Mouse (Mus musculus): ENCODE measurements around the gene Naa60.
A peak's percentile ranks its signal among the peaks of the same experiment; 100 is the strongest.

The Naa60 gene

DNA sequence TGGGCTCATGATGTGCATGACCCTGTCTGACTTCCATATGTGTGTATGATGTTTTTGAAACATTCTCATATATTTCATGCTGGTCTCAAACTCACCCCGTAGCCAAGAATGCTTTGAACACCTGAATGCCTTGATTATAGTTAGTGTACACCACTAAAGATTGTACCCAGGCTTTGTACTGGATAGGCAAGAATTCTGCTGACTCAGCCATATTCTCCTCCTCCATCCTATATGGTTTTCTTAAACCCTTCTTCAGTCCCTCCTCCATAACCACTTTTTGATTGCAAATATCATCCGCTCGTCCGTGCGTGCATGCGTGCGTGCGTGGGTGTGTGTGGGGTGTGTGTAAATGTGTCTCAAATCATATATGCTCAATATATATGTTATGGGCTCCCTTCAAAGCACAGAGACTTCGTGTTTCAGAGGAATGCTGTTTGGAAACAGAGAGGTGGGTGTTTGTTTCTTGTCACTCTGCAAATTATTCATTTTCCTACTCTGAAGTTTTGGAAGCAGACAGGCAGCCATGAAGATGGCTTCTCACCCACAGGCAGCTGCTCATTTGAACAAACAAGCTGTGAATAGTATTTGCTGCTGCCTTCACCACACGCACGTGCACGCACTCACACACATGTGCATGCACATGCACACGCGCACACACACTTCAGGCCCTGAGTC, 19.6 kb downstream of the Naa60 start:
- no peak for DNase-seq

DNA sequence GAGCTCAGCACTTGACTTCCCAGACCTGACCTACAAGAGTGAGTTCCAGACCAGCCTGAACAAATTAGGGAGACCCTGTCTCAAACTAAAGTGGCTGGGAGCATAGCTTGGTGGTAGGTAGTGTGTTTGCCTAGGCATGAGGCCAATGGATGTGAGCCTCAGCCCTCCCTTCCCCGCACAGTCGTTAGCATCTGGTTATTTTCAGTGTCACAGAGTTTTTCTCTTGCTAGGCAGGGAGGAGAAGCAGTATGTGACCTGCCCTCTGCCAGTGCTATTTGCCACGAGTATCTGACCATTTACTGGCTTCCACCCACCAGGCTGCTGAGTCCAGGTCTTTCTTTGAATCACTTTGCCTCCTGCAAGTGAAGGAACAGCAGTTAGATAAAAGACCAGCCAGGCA, 21.6 kb downstream of the Naa60 start:
- no peak for DNase-seq

DNA sequence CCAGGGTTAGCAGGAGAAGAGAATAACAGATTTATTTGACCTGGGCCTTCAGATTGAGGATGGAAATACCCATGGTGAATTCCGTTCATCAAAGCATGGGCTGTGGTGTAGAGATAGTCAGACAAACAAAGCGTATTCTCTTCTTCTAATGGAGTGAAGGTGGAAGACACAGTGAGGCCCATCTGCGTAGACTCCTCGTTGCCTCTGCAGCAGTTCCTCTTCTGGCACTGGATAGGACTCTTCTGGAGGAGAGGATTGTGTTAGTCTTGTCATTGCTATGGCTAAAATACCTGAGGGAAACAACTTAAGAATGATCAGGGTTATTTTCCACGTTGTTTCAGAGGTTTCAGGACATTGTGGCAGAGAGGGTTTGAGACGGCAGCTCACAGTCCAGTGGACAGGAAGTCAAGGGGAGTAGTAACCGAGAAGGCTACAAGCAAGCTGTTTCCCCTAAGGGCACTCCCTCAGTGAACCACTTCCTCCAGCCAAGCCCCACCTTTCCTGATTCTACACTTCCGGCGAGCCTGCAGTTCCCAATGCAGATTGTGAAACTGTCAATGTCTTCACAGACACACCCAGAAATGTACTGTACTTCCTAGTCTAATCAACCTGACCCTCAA, 23.1 kb downstream of the Naa60 start:
- no peak for DNase-seq

DNA sequence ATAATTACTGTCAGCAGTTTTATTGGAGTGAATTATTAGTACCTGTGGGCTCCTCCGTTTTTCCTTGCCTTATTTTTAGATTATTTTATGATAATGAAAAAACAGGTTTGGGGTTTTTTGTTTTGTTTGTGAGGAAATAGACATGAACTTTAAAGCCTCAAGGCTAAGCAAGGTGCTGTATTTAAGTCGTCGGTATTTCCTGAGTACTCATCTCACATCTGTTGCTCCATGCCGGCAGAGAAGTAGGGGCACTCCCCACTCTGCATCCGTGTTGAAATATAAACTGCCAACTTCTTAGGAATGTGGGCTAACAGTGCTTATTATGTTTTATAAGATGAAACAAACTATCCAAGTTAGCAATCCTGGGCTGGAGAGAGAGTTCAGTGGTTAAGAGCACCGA, 23.9 kb downstream of the Naa60 start:
- DNase-seq = no peak

DNA sequence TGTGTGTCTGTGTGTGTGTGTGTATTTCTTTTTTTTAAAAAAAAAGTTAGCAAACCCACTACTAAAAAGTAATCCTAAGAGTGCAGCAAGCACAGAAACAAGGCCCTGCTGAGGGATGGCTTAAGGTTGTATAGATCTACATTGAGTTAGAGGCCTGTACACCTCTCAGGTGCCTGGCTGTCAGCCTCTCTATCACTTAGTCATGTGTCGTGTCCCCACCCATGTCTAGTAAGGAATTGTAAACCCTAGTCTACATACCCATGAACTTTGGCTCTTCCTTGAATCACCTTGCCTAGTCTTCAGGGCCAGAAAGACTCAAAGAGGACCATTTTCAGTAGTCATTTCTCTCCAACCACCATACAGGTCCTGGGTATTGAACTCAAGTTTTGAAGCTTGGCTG, 24.4 kb downstream of the Naa60 start:
- DNase-seq = no peak

DNA sequence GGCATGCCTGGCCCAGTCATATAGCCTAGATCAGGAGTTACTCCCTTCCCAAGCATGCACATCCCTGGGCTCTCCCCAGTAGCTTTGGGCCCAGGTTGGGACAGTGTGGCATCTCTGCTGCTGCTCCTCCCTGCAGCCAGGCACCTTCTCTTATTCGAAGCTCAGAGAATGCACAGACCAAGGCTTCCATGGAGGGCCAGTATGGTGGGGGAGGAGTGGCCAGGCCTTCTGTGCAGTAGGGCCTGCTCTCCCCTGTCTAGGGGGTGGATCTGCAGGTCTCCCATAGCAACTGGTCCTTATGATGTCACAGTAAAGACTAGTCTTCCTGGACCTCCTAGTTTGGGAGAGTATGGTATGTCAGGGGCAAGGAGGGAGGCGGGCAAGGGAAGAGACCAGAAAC, 35.3 kb downstream of the Naa60 start:
- DNase-seq = no peak

DNA sequence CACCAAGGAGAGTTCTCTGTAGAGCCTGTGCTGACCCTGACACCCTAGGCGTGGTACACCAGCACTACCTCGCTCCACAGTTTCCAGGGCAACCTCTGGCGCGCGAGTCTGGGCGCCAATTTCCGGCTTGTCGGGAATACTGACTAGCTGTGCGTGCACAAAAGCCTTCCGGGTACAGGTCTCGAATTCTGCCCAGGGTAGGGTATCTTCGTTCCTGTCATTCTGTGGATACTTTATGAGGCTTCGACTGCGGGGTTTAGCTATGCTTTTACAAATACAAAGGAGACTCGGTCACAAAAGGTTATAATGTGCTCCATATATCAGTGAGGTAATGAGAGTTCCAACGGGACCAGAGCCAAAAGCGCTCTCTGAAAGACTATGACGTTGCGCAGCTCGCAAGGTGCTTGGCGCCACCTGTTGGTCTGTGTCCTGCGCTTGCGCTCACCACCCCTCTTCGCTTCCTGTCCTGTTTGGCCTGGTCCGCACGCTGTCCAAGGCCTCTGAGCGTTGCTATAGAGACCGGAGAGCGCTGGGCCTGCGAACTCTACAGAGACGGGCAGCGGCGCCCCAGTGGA, 36.4 kb downstream of the Naa60 start, which contains the start of the genes 1700037C18Rik and Cluap1:
1700037C18Rik (minus strand) TSS at position 153 of the 575 bp plus-strand sequence.
Cluap1 (plus strand) TSS at position 265 of the 575 bp plus-strand sequence.
- DNase-seq = peak; percentile 95

DNA sequence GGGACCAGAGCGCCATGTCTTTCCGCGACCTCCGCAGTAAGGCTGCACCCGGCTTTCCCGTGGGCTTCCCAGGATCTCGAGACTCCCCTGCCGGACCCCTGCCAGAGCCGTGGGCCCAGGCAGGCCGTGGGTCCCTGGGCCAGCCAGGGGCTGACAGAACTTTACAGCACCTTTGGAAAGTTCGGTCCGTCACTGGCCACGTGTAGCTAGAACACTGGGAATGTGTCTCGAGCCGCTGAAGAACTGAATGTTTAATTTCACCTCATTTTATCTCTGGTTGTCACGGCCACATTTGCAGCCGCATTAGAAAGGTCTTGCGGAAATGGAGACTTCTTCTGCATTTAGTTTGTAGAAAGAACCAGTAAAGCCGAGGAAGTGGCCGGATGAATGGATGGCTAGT, 36.9 kb downstream of the Naa60 start:
- no peak for DNase-seq

DNA sequence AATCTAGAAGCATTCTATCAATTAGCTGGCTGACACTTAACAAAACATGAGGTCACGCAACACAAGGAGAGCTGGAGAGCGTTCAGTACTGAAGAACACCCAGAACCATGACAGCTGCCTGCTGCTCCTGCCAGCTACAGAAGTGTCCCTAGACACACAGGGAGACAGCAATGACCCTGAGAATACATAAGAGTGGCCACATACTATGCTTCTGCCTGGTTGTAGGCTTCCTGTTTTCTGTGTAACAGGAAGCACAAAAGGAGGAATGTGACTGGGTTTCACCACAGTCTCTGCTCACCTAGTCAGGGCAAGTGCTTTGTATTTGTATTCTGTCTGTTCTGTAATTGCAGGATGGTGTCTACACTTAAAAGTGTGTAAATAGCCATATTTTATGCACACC, 48.6 kb downstream of the Naa60 start:
- DNase-seq = no peak

DNA sequence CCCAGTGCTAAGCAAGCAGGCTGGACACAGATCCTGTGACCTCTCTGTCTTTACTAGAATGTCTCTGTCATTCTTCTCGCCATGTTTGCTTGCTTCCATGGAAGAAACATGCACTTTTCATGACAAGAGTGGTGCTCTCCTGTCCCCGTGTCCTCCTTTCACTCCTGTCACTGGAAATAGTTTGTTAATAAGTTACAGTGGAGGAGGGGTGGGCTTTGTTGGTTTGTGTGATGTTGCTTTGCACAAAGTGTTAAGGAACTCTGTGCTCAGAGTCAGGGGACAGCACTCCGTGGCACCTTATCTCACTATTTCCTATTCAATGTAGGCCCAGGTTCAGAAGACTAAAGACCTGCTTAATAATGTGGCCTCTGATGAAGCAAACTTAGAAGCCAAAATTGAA, 51.3 kb downstream of the Naa60 start:
- DNase-seq = no peak

DNA sequence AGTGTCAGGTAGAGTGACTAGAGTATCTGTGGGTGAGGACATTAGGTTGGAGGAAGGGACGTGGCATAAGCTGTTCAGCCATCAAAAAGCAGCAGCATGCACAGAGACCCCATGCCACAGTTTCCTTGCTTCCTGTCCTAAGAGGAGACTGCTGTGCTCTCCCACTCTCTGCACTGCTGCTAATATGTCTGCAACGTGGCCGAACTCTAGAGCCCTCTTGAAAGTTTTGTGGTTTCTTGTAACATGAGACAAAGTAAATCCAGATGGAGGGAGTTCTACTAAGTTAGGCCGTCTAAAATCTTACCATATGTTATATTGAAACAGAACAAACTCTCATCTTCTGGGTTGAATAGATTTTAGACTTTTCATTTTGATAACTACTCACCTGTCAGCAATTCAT, 51.8 kb downstream of the Naa60 start:
- DNase-seq = no peak

DNA sequence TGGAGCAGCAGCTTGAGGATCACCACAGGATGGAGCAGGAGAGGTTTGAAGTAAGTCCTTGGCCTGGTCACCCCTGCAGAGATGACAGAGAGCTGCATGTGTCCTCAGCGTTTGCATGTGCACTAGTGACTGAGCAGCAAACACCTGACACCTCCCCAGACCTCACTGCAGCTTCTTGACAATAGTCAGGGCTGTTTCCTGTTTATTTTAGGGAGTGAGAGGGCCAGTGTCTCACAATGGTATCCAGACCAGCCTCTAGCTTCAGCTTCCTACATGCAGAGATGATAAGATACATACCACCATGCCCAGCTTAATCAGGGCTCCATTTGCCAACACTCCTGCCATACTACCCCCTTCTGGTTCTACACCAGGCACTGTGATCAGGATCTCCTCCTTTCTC, 56.4 kb downstream of the Naa60 start:
- no peak for DNase-seq

DNA sequence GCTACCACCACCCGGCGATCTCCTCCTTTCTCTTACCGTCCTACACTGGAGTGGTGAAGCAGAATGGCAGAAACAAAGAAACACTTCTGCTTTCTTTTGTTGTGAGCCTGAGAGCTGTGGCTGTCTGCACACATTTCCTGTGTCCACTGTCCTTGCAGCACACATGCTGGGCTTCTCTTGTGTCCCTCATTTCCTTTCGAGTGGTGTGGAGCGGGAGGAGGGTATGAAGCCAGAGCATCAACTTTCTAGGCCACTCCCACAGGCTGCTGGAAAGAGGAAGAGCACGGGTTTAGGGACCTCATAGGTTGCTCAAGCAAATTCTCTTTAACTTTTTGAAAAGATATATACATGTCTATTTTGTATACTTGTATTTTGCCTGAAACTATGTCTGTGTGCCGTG, 57.0 kb downstream of the Naa60 start:
- DNase-seq = no peak

DNA sequence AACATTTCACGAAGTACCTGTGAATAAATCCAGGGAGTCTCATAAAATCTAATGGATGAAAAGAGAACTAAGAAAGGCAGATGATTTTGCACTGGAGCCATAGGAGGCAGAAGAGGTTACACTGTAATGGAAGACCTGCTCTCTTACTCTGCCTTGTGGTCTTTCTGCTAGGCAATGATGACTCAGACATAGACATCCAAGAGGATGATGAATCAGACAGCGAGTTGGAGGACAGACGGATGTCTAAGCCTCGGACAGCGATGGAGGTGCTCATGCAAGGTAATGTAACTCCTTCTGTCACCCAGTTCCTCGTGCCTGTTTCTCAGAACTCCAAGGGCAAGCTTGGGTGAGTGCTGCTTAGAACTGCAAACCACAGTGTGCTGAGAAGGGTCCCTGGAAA, 61.4 kb downstream of the Naa60 start:
- DNase-seq = no peak

DNA sequence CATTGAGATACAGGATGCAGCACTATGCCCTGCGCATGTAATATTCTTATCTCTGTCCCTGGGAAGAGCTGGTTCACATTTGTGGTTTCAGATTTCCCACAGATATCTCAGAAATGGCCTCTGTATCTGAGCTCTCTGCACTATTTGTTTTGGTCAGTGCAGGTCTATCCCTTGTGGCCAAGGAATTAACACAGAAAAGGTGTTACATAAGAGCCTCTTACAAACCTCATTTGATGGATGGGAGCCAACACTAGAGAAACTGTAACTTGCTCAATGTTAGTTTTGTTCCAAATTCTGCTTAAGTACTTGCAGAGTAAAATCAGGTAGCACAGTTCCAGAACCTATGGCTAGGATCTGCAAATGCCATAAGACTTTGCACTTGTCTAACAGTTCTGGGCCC, 61.9 kb downstream of the Naa60 start:
- DNase-seq = no peak

DNA sequence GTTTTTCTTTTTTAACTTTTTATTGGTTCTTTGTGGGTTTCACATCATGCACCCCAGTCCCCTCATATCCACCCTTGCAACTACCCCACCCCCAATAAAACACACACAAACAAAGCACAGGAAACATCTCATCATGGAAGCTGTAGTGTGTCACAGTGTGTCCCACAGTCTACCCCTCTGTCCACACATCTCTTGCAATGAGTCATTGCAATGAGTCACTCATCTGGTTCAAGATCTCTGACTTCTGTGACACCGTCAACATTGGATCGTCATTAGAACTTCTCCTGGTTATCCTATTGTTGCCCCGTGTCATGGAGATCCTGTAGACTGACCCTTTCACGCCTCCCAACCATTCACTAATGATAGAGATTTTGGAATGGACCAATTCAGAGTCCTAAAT, 62.5 kb downstream of the Naa60 start:
- no peak for DNase-seq

DNA sequence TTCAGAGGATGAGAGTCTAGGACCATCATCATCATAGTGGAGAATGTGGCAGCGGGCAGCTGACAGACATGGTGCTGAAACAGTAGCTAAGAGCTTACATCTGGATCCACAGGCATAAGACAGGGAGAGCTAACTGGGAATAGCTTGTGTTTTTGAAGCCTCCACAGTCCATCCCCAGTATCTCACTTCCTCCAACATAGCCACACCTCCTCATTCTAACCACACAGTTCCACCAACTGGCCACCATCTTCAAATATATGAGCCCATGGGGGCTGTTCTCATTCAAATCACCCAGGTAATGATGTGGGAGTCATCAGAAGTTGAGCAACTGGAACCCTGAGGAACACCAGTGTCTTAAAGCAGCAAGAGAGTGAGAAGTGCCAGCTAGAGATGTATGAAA, 79.0 kb downstream of the Naa60 start:
- no peak for DNase-seq

Data from cerebellum, adult 8-10 months (tissue).